Mouse (Mus musculus) lung, postnatal 0 days (tissue): Measurements from ENCODE around the gene Csnk1d. TPM values are rescaled to one million over a fixed set of nuclear protein-coding genes. Genes with fewer than 3 reads are reported as not detected.

Experiments used
- ATAC-seq: fragments of 200-750 bp; cut with Nextera tagmentation; 2 replicates; pipeline ENCODE4 v1.8.0; 2017; ENCODE audit warnings: moderate library complexity
- DNase-seq: peaks from one replicate; pipeline ENCODE4 v3.0.0-alpha.2; 2016; ENCODE audit warnings: low spot score
- H3K27ac ChIP-seq: fragments of 300-500 bp; sonication (generic); 2 replicates; pipeline ENCODE4 v1.5.1; 2014; ENCODE audit warnings: antibody characterized with exemption, mild to moderate bottlenecking, low read length, mixed read lengths
- H3K27me3 ChIP-seq: fragments of 300-500 bp; sonication (generic); replicated peaks from 2 replicates; pipeline ENCODE4 v1.6.1; 2014; ENCODE audit warnings: low read length, mixed read lengths; ENCODE audit not compliant: insufficient read depth
- H3K36me3 ChIP-seq: fragments of 300-500 bp; sonication (generic); 2 replicates; pipeline ENCODE4 v1.6.1; 2014; ENCODE audit warnings: low read length, mixed read lengths; ENCODE audit not compliant: insufficient read depth
- H3K4me1 ChIP-seq: fragments of 300-500 bp; sonication (generic); 2 replicates; pipeline ENCODE4 v1.6.1; 2014; ENCODE audit warnings: antibody characterized with exemption, low read depth, low read length, mixed read lengths; ENCODE audit not compliant: insufficient read depth
- H3K4me2 ChIP-seq: fragments of 300-500 bp; sonication (generic); replicated peaks from 2 replicates; pipeline ENCODE4 v1.6.1; 2014; ENCODE audit warnings: low read depth, mild to moderate bottlenecking, low read length, moderate library complexity, mixed read lengths
- H3K4me3 ChIP-seq: fragments of 300-500 bp; sonication (generic); 2 replicates; pipeline ENCODE4 v1.5.1; 2014; ENCODE audit warnings: low read depth, low read length
- H3K9ac ChIP-seq: fragments of 300-500 bp; sonication (generic); replicated peaks from 2 replicates; pipeline ENCODE4 v1.6.1; 2014; ENCODE audit warnings: low read depth, mild to moderate bottlenecking
- H3K9me3 ChIP-seq: fragments of 300-500 bp; sonication (generic); 2 replicates; pipeline ENCODE4 v1.6.1; 2016; ENCODE audit warnings: low read length, mixed read lengths
- CTCF ChIP-seq: IDR thresholded peaks from 2 replicates; pipeline ENCODE4 v1.5.1; 2016; ENCODE audit warnings: antibody characterized with exemption, mild to moderate bottlenecking
- EP300 ChIP-seq: IDR thresholded peaks from 2 replicates; pipeline ENCODE4 v1.6.1; 2016; ENCODE audit warnings: antibody characterized with exemption, mild to moderate bottlenecking, control low read depth
- WGBS: fragments of 180-500 bp; shearing (Covaris S2); extraction: QIAGEN DNeasy Blood & Tissue Kit; methylation state at CpG from one replicate; pipeline ENCODE4 v1.1.7; 2014; 5-methylcytosine and 5-hydroxymethylcytosine counted together
- polyA plus RNA-seq: library from polyadenylated mRNA; unstranded; fragments of >200 nt; fragmentation: Nextera tagmentation; extraction: Ambion mirVana; gene quantifications from 2 replicates; pipeline ENCODE4 v1.2.1, GENCODE M21; 2015

Csnk1d gene
- polyA plus RNA-seq, 1 experiment from 2014 or later = 83.7 TPM

- Histone ChIP-seq H3K9ac (no peak overlapping the region), H3K4me2 (no peak overlapping the region), H3K27me3 (no peaks in the 10 kb centered on the region), H3K27ac (no peak overlapping the region), H3K4me1 (no peaks in the 10 kb centered on the region), H3K4me3 (no peak overlapping the region), H3K9me3 (no peaks in the 10 kb centered on the region), H3K36me3 (no peaks in the 10 kb centered on the region)
- no peak for ATAC-seq
- WGBS = 85% methylated on average over 5 of the region's 5 CpGs
- TF ChIP-seq EP300 (no peak), CTCF (no peak)
- no peak for DNase-seq
Measured at GRCm38 (mm10) chr11:121019501-121019900, 28.4 kb upstream of the Csnk1d start.

- ATAC-seq = peak; percentile 52
- TF ChIP-seq EP300 (no peak), CTCF (peak; percentile 91)
- H3K4me3 ChIP-seq = no peak overlapping the region
Measured at GRCm38 (mm10) chr11:121017703-121018102, 26.6 kb upstream of the Csnk1d start.

GRCm38 (mm10) chr11:121015472-121015871, 24.3 kb upstream of the Csnk1d start:
- peak; percentile 67 for ATAC-seq
- 22% methylated on average over 6 of the region's 6 CpGs for WGBS
- Histone ChIP-seq H3K4me3 (no peak overlapping the region), H3K4me2 (peak overlapping the region; percentile 49; the same call in 1 of the 2 replicates), H3K36me3 (no peaks in the 10 kb centered on the region), H3K27ac (0 out of 2 replicates have a peak overlapping the region, but pooled peaks have one; percentile 29), H3K4me1 (no peaks in the 10 kb centered on the region), H3K27me3 (no peaks in the 10 kb centered on the region), H3K9ac (0 out of 2 replicates have a peak overlapping the region, but pooled peaks have one; percentile 12), H3K9me3 (no peaks in the 10 kb centered on the region)
- peak; percentile 59 for DNase-seq
- TF ChIP-seq CTCF (no peak), EP300 (no peak)

More at GRCm38 (mm10) chr11:121017703-121018102, 26.6 kb upstream of the Csnk1d start:
- Histone ChIP-seq H3K4me1 (no peaks in the 10 kb centered on the region), H3K9ac (no peak overlapping the region), H3K27ac (no peak overlapping the region), H3K4me2 (no peak overlapping the region), H3K9me3 (no peaks in the 10 kb centered on the region), H3K36me3 (no peaks in the 10 kb centered on the region), H3K27me3 (no peaks in the 10 kb centered on the region)
- DNase-seq = peak; percentile 79
- 40% methylated on average over 3 of the region's 3 CpGs for WGBS

GRCm38 (mm10) chr11:121014896-121015300, 23.8 kb upstream of the Csnk1d start:
- peak; percentile 88 for DNase-seq
- no peaks in the 10 kb centered on the region for H3K9me3 ChIP-seq
- no peaks in the 10 kb centered on the region for H3K36me3 ChIP-seq
- 0 out of 2 replicates have a peak overlapping the region, but pooled peaks have one; percentile 29 for H3K27ac ChIP-seq
- no peaks in the 10 kb centered on the region for H3K27me3 ChIP-seq
- H3K4me1 ChIP-seq = no peaks in the 10 kb centered on the region
- peak; percentile 78 for ATAC-seq
- H3K4me3 ChIP-seq = peak overlapping the region; percentile 17
- H3K4me2 ChIP-seq = peak overlapping the region; percentile 49
- peak; percentile 51; the same call in 1 of the 2 replicates for TF ChIP-seq EP300
- TF ChIP-seq CTCF = peak; percentile 48
- WGBS = 31% methylated on average over 19 of the region's 19 CpGs
- no peak overlapping the region for H3K9ac ChIP-seq

GRCm38 (mm10) chr11:121013656-121014055, 22.5 kb upstream of the Csnk1d start:
- 85% methylated on average over 7 of the region's 7 CpGs for WGBS
- Histone ChIP-seq H3K9me3 (no peaks in the 10 kb centered on the region), H3K4me3 (no peak overlapping the region), H3K4me1 (no peaks in the 10 kb centered on the region), H3K36me3 (no peaks in the 10 kb centered on the region), H3K4me2 (no peak overlapping the region), H3K9ac (no peak overlapping the region), H3K27ac (no peak overlapping the region), H3K27me3 (no peaks in the 10 kb centered on the region)
- DNase-seq (no peak), ATAC-seq (no peak)
- TF ChIP-seq EP300 (no peak), CTCF (no peak)

- no peaks in the 10 kb centered on the region for H3K36me3 ChIP-seq
- H3K4me2 ChIP-seq = no peak overlapping the region
- no peak overlapping the region for H3K4me3 ChIP-seq
- H3K27me3 ChIP-seq = no peaks in the 10 kb centered on the region
- no peak for TF ChIP-seq CTCF
- TF ChIP-seq EP300 = no peak
- ATAC-seq = no peak
- no peak overlapping the region for H3K9ac ChIP-seq
- WGBS = 91% methylated on average over 3 of the region's 3 CpGs
- no peak for DNase-seq
- no peaks in the 10 kb centered on the region for H3K4me1 ChIP-seq
- H3K9me3 ChIP-seq = no peaks in the 10 kb centered on the region
- no peak overlapping the region for H3K27ac ChIP-seq
Measured at GRCm38 (mm10) chr11:121010044-121010755, 19.1 kb upstream of the Csnk1d start.
